Mouse (Mus musculus): ENCODE results near the gene Camk2d. TPM values are rescaled to one million over a fixed set of nuclear protein-coding genes. Genes with fewer than 3 reads are reported as not detected.

Gene Camk2d
- polyA plus RNA-seq, 1 experiment from 2014 or later, result 11.7 TPM

DNA sequence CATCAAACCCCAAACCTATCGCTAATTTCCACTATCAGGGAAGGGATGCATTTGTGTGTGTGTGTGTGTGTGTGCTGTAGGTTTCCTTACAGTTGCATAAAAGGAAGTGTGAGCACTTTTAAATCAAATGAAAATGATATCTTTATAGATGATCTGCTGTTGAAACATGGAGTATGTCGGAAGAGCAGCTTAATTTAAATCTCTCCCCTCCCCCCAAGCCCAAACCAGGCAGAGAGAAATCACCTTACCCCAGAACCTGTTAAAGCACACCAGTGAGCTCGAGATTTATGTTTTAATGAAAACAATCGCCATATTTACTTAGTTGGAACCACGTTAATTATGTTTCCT, 2.2 kb downstream of the Camk2d start:
- no peak for DNase-seq (ENCODE audit: low spot score)
- Histone ChIP-seq H3K27ac (replicated peaks) (peak overlapping the region; percentile 28; the same call in 1 of the 2 replicates), H3K4me1 (peaks cover 10% of the 10 kb centered on the region), H3K9me3 (replicated peaks) (no peaks in the 10 kb centered on the region), H3K36me3 (no peaks in the 10 kb centered on the region), H3K4me3 (peak overlapping the region; percentile 71), H3K27me3 (ENCODE audit: low read depth, poor library complexity, severe bottlenecking) (peaks cover 13% of the 10 kb centered on the region; the same call in 1 of the 2 replicates)
- 3% methylated on average over 5 of the region's 5 CpGs for WGBS

DNA sequence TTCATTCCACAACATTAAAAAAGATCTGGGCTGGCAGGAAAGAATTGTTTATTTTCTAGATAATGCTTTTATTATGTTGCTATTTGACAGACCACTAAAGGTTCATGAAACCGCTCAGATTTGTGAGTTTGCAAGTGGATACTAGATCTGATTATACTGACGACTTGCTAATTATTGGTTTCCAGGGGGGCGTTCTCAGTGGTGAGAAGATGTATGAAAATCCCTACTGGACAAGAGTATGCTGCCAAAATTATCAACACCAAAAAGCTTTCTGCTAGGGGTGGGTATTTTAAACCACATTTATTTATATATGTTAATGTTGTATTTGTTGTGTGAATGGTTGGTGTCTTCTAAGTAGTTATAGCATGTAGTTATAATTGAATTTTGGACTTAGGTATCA, 2.8 kb downstream of the Camk2d start:
- Histone ChIP-seq H3K4me3 (peak overlapping the region; percentile 71; the same call in 1 of the 2 replicates), H3K27ac (replicated peaks) (no peak overlapping the region), H3K36me3 (no peaks in the 10 kb centered on the region), H3K9me3 (replicated peaks) (no peaks in the 10 kb centered on the region), H3K4me1 (peaks cover 10% of the 10 kb centered on the region), H3K27me3 (ENCODE audit: low read depth, poor library complexity, severe bottlenecking) (peaks cover 13% of the 10 kb centered on the region; the same call in 1 of the 2 replicates)
- 50% methylated on average over 3 of the region's 3 CpGs for WGBS
- no peak for DNase-seq (ENCODE audit: low spot score)

DNA sequence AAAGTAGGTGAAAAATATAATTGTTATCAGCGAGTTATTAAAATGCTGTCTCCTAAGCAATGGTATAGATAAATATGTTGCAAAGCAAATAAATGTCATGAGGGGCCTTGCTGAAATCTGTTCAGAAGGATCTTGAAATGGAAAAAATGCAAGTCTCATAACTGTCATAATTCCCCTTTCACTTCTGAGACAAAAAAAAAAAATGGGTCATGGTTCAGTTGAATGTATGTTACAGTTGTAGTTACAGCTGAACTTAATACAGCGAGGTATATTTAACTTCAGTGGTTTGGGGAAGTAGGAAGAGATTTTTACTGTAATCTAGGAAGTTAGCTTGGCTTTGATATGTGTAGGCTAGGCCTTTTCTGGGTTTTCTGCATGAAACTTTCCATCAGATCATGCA, 3.2 kb downstream of the Camk2d start:
- Histone ChIP-seq H3K27ac (replicated peaks) (no peak overlapping the region), H3K4me3 (no peak overlapping the region), H3K4me1 (peaks cover 10% of the 10 kb centered on the region), H3K9me3 (replicated peaks) (no peaks in the 10 kb centered on the region), H3K27me3 (ENCODE audit: low read depth, poor library complexity, severe bottlenecking) (peaks cover 13% of the 10 kb centered on the region; the same call in 1 of the 2 replicates), H3K36me3 (no peaks in the 10 kb centered on the region)
- DNase-seq (ENCODE audit: low spot score), result no peak
- WGBS, result 92% methylated on average over 2 of the region's 2 CpGs

DNA sequence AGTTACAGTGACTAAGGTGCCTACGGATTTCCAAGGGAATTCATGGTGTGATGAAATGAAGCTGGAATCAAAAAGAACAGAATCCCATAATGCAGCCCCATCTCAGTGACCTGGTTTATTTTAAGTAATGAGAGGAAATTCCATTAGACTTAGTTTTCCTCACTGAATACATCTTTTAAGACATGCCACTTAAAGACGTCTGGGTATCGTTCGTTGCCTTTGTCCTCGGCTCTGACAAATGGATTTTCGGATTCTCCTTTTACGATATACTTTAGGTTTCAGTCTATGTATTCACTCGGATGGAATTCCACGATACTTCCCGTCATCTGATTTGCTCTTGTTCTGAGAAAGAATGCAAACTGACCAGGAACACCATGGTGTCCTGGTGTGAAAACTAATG, 3.8 kb downstream of the Camk2d start:
- Histone ChIP-seq H3K27me3 (ENCODE audit: low read depth, poor library complexity, severe bottlenecking) (peaks cover 13% of the 10 kb centered on the region; the same call in 1 of the 2 replicates), H3K9me3 (replicated peaks) (no peaks in the 10 kb centered on the region), H3K4me3 (no peak overlapping the region), H3K27ac (replicated peaks) (no peak overlapping the region), H3K4me1 (peaks cover 10% of the 10 kb centered on the region), H3K36me3 (no peaks in the 10 kb centered on the region)
- 52% methylated on average over 10 of the region's 10 CpGs for WGBS
- no peak for DNase-seq (ENCODE audit: low spot score)

DNA sequence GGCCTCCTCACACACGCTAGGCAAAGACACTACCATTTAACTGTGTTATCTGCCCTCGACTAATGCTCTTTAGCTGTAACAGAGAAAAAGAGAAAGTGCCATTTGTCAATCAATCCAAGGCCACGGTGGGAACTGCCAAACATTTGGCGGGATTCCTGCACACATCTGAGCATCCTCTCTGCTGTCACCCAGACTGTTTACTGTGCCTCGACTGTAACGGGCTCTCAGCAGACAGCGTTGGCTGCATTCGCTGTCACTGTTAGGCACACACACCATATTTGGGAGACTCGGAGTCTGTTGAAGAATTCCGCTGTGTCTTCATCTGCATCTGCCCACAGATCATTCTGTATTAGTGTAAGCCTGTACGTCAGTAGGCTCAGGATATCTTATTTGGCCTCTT, 6.7 kb downstream of the Camk2d start:
- peaks cover 13% of the 10 kb centered on the region; the same call in 1 of the 2 replicates for H3K27me3 ChIP-seq (ENCODE audit: low read depth, poor library complexity, severe bottlenecking)
- 78% methylated on average over 11 of the region's 11 CpGs for WGBS
- no peak overlapping the region for H3K27ac ChIP-seq (replicated peaks)
- peaks cover 10% of the 10 kb centered on the region for H3K4me1 ChIP-seq
- no peaks in the 10 kb centered on the region for H3K36me3 ChIP-seq
- H3K9me3 ChIP-seq (replicated peaks), result no peaks in the 10 kb centered on the region
- no peak overlapping the region for H3K4me3 ChIP-seq
- DNase-seq (ENCODE audit: low spot score), result no peak

DNA sequence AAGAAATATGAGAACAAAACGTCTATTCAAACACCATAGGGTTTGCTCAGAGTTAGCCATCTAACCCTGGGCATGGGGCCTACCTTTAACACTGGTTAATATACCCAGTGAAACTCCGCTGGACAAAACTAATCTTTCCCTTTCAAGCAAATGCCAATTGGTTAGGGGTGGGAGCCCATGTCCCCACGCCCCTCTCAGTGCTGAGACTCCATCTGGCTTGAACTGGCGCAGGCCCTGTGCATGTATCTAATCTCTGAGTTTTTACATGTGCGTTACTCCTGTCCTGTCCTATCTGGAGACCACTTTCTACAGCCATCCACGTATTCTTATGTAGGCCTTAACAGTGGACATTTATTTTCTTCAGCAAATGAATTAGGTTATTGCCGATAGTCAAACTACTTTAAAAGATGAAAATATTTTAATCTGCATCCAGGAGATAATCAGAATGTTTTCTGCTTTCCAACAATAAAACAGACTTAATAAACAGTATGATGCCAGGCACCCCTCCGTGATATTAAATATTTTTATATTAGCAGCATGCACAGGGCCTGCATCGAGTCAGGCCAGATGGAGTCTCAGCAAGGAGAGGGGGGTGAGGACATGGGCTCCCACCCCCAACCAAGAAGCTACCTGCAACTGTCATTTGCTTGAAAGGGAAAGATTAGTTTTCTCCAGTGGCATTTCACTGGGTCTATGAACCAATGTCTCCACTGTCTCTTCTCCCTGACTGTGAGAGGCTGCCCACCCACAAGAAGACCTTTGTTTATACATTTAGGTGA, 8.7 kb downstream of the Camk2d start:
- H3K27me3 ChIP-seq (ENCODE audit: low read depth, poor library complexity, severe bottlenecking), result no peaks in the 10 kb centered on the region

DNA sequence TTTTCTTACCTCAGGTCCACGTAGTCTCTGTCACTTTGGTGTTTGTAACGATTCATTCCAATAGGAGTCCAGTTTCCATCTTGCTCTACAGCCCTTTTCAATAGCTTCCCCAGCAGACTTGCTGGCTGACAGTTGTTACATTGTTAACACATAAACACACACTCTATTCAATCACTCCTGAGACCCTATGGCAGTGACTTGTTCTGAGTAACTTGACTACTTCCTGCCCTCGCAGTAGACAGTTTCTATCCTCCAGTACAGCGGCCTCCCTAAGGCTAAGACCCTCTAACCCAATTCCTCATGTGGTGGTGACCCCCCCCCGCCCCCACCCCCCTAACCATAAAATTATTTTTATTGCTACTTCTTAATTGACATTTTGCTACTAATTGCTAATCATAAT, 13.2 kb downstream of the Camk2d start:
- H3K4me1 ChIP-seq, result peaks cover 40% of the 10 kb centered on the region
- H3K27ac ChIP-seq (replicated peaks), result no peak overlapping the region
- H3K36me3 ChIP-seq, result no peaks in the 10 kb centered on the region
- H3K9me3 ChIP-seq (replicated peaks), result no peaks in the 10 kb centered on the region
- WGBS, result 82% methylated on average over 5 of the region's 5 CpGs
- no peaks in the 10 kb centered on the region for H3K27me3 ChIP-seq (ENCODE audit: low read depth, poor library complexity, severe bottlenecking)
- no peak overlapping the region for H3K4me3 ChIP-seq
- no peak for DNase-seq (ENCODE audit: low spot score)

More for the DNA sequence above, 8.7 kb downstream of the Camk2d start:
- H3K9me3 ChIP-seq (replicated peaks), result no peaks in the 10 kb centered on the region
- no peaks in the 10 kb centered on the region for H3K36me3 ChIP-seq
- H3K4me1 ChIP-seq, result 0 out of 2 replicates have a peak, but pooled peaks cover 2% of the 10 kb centered on the region
- no peak overlapping the region for H3K27ac ChIP-seq (replicated peaks)
- 90% methylated on average over 9 of the region's 9 CpGs for WGBS
- no peak overlapping the region for H3K4me3 ChIP-seq
- no peak for DNase-seq (ENCODE audit: low spot score)

DNA sequence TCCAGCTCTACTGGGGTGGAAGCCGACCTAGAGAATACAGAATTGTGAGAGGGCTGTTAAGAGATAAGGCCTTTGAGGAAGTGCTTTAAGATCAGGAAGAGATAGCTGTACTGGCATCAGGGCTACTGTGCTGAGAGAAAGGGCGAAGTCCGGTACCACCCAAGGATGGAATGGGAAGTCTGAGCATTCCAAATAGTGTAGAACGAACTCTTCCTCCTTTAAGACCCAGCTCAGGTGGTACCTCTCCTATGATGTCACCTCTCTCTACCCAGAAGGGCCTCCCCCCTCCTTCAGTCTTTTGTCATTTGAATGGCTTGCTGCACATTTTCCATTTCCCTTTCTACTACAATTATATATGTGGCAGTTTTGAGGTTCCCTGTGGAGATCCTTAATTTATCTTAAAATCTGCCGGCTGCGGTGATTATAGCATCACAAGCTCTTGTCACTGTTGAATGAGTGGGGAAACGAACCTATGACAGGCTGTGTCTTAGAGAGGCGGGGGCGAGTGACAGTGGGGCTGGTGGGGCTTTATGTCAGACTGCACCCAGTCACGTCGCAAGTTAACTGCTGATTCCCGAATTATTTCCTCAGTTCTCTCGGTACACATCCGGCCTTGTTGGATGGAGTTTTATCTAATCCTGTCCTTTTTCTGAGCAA, 13.8 kb downstream of the Camk2d start:
- Histone ChIP-seq H3K4me1 (peaks cover 40% of the 10 kb centered on the region), H3K27me3 (ENCODE audit: low read depth, poor library complexity, severe bottlenecking) (no peaks in the 10 kb centered on the region), H3K36me3 (no peaks in the 10 kb centered on the region), H3K27ac (replicated peaks) (no peak overlapping the region), H3K9me3 (replicated peaks) (no peaks in the 10 kb centered on the region), H3K4me3 (no peak overlapping the region)
- DNase-seq (ENCODE audit: low spot score), result no peak
- WGBS, result 74% methylated on average over 14 of the region's 14 CpGs

DNA sequence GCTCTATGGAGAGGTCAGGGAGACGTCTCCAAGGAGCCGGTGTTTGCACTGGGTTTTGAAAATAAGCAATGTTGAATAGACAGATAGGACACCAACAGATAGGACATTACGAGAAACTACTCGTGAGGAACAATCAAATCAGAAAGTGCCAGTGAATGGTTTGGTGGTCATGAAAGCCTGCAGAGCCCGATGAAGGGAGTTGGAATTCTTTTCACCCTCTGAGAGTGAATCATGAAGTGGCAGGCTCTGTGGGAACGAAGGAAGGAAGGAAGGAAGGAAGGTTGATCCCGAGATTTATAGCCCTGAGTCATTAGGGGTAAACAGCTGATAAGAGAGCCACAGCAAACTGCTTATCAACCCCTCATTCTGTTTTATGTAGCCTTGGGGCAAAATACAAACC, 15.5 kb downstream of the Camk2d start:
- Histone ChIP-seq H3K27me3 (ENCODE audit: low read depth, poor library complexity, severe bottlenecking) (no peaks in the 10 kb centered on the region), H3K27ac (replicated peaks) (no peak overlapping the region), H3K4me1 (peaks cover 40% of the 10 kb centered on the region), H3K9me3 (replicated peaks) (no peaks in the 10 kb centered on the region), H3K4me3 (no peak overlapping the region), H3K36me3 (no peaks in the 10 kb centered on the region)
- DNase-seq (ENCODE audit: low spot score), result no peak
- 25% methylated on average over 7 of the region's 7 CpGs for WGBS

DNA sequence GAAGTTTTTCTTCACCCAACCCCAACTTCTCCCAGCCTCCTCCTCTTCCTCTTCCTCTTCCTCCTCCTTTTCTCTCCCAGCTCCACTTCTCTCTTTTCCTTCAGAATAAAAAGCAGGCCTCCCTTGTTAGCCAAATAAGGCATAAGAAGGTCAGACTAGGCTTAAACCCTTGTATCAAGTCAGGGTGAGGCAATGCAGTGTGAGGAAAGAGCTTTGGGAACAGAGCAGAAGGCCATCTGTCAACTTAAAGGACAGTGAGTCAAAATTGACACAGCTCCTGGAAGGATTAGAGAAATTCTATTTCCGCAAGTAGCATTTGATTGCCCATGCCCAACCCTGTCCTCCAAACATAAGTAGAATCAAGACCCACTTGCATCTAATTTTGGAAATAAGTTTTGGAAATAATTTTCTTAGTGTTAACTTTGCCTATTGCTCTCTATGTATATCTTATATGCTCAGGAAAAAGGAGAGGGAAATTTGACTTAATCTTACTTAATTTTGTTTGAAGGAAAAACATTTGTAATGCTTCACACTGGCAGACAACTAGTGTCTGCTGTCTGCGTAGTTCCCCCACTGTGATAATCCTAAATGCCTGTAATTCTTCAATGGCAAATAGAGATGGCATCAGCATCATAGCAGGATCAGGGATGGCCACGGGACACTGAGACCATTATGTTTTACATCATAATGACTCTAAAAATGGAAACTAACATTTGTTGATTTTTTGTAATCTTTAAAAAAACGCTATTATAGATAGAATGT, 16.8 kb downstream of the Camk2d start:
- WGBS, result 41% methylated on average over 4 of the region's 4 CpGs
- no peak for DNase-seq (ENCODE audit: low spot score)

DNA sequence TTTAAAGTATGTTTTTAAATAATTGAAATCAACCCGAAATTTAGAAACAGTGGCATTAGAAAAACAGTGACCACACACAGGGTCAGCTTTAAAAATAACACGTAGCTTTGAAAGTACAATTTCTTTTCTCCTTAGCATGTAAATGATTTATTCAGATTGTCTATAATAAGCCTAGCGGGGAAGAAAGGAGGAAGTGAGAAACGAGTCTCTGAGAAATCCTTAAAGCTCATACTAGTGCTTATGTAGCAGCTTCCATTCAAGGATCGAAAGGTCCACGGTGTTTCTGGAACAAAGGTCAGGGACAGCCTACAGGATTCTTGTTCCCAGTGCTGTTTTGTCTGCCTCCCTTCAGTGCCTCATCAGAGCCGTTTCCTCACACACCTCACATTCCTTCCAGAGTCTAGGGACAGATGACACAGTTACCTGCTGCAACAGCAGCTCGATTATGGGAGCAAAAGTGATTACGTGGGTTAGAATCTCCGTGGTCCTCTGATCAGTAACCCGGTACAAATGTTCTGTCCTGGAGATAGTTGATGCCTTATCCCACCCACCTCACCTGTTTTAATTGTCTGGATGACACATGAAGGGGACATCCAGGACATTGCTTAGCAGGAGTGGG, 17.5 kb downstream of the Camk2d start:
- Histone ChIP-seq H3K27me3 (ENCODE audit: low read depth, poor library complexity, severe bottlenecking) (no peaks in the 10 kb centered on the region), H3K4me3 (no peak overlapping the region), H3K27ac (replicated peaks) (no peak overlapping the region), H3K4me1 (peaks cover 40% of the 10 kb centered on the region), H3K36me3 (no peaks in the 10 kb centered on the region), H3K9me3 (replicated peaks) (no peaks in the 10 kb centered on the region)
- WGBS, result 60% methylated on average over 11 of the region's 11 CpGs
- no peak for DNase-seq (ENCODE audit: low spot score)

More for the DNA sequence above, 16.8 kb downstream of the Camk2d start:
- peaks cover 40% of the 10 kb centered on the region for H3K4me1 ChIP-seq
- H3K27me3 ChIP-seq (ENCODE audit: low read depth, poor library complexity, severe bottlenecking), result no peaks in the 10 kb centered on the region
- no peaks in the 10 kb centered on the region for H3K9me3 ChIP-seq (replicated peaks)
- H3K27ac ChIP-seq (replicated peaks), result no peak overlapping the region
- H3K36me3 ChIP-seq, result no peaks in the 10 kb centered on the region
- no peak overlapping the region for H3K4me3 ChIP-seq

DNA sequence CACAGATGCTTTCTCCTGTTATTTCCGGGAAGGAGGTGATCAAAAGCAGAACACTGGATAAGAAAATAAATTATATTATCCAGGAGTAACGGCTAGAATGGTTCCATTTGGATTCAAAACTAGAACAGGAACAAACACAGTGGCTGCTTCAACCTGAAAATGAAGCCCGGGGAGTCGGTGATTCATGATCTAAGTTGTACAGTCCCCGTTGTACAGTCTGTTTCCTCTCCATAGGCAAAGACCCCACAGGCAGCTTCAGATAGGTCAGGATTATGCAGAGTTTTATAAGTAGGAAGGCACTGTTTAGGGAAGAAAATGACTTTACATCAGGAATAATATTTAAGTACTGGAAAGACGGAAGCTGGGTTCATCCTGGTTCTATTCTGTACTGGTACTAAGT, 19.2 kb downstream of the Camk2d start:
- H3K27ac ChIP-seq (replicated peaks), result no peak overlapping the region
- 91% methylated on average over 6 of the region's 6 CpGs for WGBS
- peaks cover 34% of the 10 kb centered on the region for H3K4me1 ChIP-seq
- no peaks in the 10 kb centered on the region for H3K27me3 ChIP-seq (ENCODE audit: low read depth, poor library complexity, severe bottlenecking)
- H3K36me3 ChIP-seq, result no peaks in the 10 kb centered on the region
- no peaks in the 10 kb centered on the region for H3K9me3 ChIP-seq (replicated peaks)
- no peak for DNase-seq (ENCODE audit: low spot score)
- H3K4me3 ChIP-seq, result no peak overlapping the region

Data from midbrain, embryonic 10.5 days (tissue).